Mouse (Mus musculus): ENCODE measurements around the gene Kansl1.

- no peak for TF ChIP-seq POLR2A (IDR thresholded peaks at IDR 0.05; ENCODE audit: low read depth, low read length)
- no peak for TF ChIP-seq CTCF (IDR thresholded peaks at IDR 0.05; ENCODE audit: extremely low read depth, insufficient read depth, insufficient read length, insufficient replicate concordance)
Observed at GRCm38 (mm10) chr11:104461551-104461950, 7.1 kb downstream of the Kansl1 start.

All from spleen, adult 2 months (tissue).